Mouse (Mus musculus) heart, adult 8-10 months (tissue): ENCODE data around the gene Btbd11. TPM values are rescaled to one million over a fixed set of nuclear protein-coding genes. Genes with fewer than 3 reads are reported as not detected.

Experiments
- DNase-seq: peaks from one replicate; pipeline ENCODE4 v3.0.0; 2022; ENCODE audit warnings: low spot score
- total RNA-seq, 4 experiments: library from RNA; stranded (reverse); gene quantifications; 2 replicates each; pipeline ENCODE4 v1.2.4; 2022

Gene Btbd11
- 1 to 10 TPM; 2.3 to 3.0 (median 2.9) TPM for total RNA-seq

GRCm38 (mm10) chr10:85386605-85387218 lies at the start of gene Btbd11:
Gene Btbd11, plus strand, starts transcription at chr10:85386814.
- peak; percentile 88 for DNase-seq

GRCm38 (mm10) chr10:85338733-85339132 lies 47.9 kb upstream of the Btbd11 start:
- no peak for DNase-seq

DNA sequence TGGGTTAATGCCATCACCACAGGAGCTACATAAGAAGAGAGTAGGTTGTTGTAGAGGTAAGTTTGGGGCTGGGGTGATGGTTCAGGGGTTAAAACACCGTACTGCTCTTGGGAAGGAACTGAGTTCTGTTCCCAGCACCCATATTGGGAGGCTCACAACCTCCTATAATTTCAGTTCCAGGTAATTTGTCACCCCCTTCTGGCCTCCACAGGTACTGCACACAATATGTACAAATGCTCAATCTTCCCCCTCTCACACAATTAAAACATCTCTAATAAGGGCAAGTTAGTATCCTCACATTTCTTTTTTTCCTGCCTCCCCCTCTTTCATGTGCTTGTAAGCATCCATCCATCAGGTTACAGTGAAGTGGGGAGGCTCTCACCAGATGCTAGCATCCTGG lies 44.7 kb upstream of the Btbd11 start:
- no peak for DNase-seq

- DNase-seq, result no peak
Observed at GRCm38 (mm10) chr10:85347171-85347570, 39.4 kb upstream of the Btbd11 start.

DNA sequence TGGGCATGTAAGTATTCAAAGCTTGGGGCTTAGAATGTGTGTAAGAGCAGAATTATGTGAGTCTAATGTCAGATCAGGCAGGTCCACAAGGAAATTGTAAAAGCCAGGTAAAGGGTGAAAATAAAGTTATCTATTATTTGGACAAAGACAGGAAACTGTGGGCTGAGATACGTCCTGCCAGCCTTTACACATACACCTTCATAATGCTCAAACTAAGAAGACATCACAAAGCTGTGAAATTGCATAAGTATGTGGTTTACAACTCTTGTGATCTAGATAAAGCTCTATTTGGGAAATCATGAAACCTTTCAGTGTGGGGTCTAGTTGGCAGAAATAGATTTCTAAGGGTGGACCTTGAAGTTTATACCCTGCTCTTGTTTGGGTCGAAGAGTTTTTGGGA lies 34.1 kb upstream of the Btbd11 start:
- DNase-seq, result no peak

GRCm38 (mm10) chr10:85354270-85354669 lies 32.3 kb upstream of the Btbd11 start:
- no peak for DNase-seq

- DNase-seq, result no peak
Observed at GRCm38 (mm10) chr10:85359501-85360066, 27.0 kb upstream of the Btbd11 start.

GRCm38 (mm10) chr10:85362766-85363442 lies 23.7 kb upstream of the Btbd11 start:
- no peak for DNase-seq

DNA sequence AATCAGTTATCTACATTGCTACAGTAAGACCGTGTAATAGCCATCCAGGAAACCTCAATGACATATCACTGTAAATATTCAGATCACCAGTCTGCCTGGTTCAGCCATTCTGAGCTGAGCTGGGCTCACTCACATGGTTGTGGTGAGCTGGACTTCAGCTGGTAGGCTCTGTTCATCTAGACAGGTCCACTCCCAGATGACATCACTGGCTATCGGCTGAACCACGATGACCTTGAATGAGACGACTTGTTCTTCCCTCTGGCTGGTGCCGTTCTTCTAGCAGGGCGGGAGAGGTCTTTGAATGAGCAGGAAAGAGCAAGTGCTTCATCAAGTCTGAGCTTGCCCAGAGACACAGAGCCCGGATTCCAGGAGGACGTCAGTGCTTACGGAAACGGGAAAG lies 19.7 kb upstream of the Btbd11 start:
- DNase-seq, result no peak

GRCm38 (mm10) chr10:85371309-85371708 lies 15.3 kb upstream of the Btbd11 start:
- peak; percentile 34 for DNase-seq

DNA sequence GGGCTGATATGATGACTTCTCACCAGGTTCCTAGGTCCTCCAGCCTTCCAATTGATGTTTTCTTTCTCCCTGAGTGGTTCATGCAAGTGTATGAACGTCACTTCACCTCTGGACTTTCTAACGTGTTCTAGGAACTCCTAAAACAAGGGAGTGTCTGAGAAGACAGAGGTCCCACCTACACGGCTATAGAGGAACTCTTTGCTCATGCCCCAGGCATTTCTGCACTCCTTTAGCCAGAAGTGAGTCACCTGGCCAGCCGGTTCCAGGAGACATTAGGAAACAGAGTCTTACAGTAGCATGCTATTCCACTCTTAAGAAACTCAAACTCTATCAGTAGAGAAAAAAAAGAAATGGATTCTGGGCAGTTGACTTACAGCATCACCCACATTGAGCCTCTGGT lies 14.5 kb upstream of the Btbd11 start:
- DNase-seq, result no peak

DNA sequence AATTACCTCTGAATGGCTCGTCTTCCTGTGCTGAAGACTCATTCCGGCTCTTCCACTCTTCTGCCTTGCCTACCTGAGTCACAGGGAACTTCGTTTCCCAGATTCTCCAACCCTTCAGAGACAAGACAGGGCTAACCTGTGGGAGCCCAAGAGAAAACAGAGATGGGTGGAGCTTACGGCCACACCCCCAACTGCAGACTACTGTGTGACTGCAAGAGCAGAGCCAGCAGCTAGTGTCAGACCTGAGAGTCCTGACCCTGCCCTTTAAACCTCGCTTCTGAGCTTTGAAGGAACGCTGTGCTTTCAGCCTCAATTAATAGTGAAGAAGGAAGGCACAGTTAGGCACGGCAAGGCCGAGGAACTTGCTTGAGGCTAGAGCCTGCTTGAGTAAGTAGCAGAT lies 7.6 kb upstream of the Btbd11 start:
- DNase-seq, result no peak

- DNase-seq, result no peak
Observed at GRCm38 (mm10) chr10:85382981-85383380, 3.6 kb upstream of the Btbd11 start.

GRCm38 (mm10) chr10:85387219-85388070 lies 831 bp downstream of the Btbd11 start:
- peak; percentile 6 for DNase-seq

DNA sequence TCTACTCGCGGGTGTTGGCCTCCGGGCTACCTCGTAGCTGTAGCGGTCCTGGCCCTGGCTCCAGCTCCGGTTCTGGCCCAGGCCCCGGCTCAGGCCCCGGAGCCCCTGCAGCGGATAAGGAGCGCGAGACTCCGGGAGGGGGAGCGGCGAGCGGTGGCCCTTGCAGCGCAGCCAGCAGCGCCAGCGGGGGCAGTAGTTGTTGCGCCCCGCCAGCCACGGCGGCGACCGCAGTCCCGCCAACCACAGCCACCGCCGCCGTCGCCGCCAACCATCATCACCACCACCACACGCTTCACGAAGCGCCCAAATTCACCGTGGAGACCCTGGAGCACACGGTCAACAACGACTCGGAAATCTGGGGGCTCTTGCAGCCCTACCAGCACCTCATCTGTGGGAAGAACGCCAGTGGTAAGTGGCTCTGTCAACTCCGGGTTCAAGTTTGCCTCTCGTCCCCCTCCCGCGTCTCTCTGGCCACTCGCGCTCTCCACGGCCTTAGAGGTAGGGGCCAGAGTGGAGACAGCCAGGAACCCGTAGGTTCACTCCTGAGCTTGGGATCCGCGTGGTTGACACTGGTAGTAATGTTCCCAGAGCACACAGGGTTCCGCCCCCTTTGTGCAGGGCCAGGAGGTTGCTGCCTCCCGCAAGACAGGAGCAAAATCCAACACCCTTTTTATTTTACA lies 1.6 kb downstream of the Btbd11 start:
- no peak for DNase-seq

DNA sequence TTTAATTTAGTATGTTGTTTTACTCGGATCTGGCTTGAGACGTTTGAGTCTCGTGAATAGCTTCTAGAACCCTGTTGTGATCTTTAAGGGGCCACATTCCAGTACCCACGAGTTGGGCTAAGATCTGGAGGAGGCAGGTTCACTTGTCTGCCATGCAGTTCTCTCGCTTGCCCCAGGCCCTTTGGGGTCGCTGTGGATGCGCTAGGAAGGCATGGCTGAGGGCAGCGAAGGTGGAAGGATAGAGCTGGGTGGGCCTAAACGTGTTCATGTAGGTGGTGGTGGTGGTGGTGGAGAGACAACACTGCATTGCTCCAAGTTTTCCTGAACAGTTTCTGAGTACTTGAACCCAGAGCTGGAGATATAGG lies 2.1 kb downstream of the Btbd11 start:
- no peak for DNase-seq

DNA sequence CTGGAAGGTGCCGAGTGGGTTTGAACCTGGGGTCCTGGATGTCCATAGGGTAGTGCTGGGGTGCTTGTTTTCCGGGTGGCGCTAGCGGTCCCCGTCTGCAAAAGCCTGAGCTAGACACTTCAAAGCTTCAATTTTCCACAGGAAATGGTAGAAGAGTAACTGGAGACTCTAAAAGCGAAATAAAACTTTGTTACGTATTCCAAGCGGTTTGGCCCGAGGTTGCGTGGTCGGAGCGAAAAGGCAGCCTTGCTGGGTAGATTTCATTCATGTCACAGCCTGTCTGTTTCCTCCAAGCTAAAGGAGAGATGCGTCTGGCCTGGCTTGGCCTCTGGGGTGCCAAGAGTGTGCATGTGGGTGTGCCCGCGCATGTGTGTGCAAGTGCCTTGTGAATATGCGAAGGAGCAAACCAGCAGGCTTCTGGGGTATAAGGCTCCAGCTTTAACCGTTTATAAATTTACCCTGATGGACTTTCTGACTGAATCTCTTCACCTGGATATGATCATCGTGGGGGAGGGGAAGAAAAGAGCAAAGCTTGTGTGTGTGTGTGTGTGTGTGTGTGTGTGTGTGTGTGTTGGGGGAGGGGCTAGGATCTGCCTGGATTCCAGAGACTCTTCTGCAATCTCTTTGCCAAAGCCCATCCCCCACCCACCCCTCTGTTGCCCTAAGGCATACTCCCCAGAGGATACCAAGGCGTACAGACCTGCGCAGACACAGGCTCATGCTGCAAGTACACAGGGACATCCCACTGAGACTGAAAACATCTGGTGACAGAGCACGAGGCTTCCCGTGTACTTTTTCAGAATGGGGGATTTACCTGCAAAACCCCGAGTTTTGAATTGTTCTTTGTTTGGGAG lies 2.9 kb downstream of the Btbd11 start:
- no peak for DNase-seq

- no peak for DNase-seq
Observed at GRCm38 (mm10) chr10:85393016-85393415, 6.4 kb downstream of the Btbd11 start.

DNA sequence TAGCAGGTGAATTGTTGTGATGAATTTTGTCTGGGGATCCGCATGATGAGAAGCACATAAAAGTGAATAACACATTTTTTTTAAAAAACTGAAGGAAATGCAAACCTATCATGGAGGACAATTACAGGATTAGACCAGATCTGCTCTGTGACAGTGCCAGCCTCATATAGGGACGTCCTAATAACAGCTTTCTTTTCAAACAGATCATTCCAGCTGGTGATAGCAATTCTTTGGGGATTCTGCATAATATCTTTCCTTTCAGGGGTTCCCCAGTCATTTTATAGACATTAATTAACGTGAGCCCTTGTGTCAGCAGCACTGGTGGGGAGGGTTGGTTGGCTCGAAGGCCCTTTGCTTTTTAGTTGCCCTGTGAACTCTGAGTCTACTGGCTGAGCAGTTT lies 7.9 kb downstream of the Btbd11 start:
- no peak for DNase-seq

- DNase-seq, result no peak
Observed at GRCm38 (mm10) chr10:85411120-85411519, 24.5 kb downstream of the Btbd11 start.
